Mouse (Mus musculus): ENCODE results near the gene 9130213A22Rik.

DNA sequence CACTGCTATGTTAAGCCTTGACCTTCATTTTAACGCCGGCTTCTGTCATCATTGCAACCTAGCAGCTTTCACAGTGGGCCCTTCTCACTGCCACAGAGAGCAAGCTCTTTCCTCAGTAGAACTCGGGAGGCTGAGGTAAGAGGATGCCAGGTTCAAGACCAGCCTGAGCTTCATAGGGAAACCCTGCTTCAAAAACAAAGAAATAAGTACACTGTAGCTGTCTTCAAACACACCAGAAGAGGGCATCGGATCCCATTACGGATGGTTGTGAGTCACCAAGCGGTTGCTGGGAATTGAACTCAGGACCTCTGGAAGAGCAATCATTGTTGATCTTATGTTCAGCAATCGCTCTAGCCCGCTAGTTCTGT, 41.5 kb downstream of the 9130213A22Rik start:
- TF ChIP-seq POLR2A (IDR thresholded peaks at IDR 0.05; ENCODE audit: low read depth, low read length) (no peak), CTCF (IDR thresholded peaks at IDR 0.05; ENCODE audit: borderline replicate concordance, insufficient read depth, low read length) (no peak)

Data from embryonic fibroblast, embryonic 13.5 days (primary cell).